Mouse (Mus musculus) brain, embryonic 14.5 days (tissue): Measurements from ENCODE around the gene Ctbp2. TPM values are rescaled to one million over a fixed set of nuclear protein-coding genes. Genes with fewer than 3 reads are reported as not detected.

Source experiments
- DNase-seq: peaks from one replicate; pipeline ENCODE4 v3.0.0-alpha.2; 2011; ENCODE audit warnings: low read depth
- CTCF ChIP-seq: fragments of 200-500 bp; IDR thresholded peaks from 2 replicates; pipeline ENCODE4 v1.5.1; 2012; ENCODE audit warnings: inconsistent platforms, mild to moderate bottlenecking, moderate library complexity, borderline replicate concordance; ENCODE audit not compliant: insufficient read depth, insufficient read length; ENCODE audit errors: extremely low read depth
- POLR2A ChIP-seq: fragments of 200-500 bp; IDR thresholded peaks from 2 replicates; pipeline ENCODE4 v1.6.1; 2012; ENCODE audit warnings: mild to moderate bottlenecking, inconsistent platforms, borderline replicate concordance; ENCODE audit not compliant: poor library complexity, insufficient read depth, insufficient read length, severe bottlenecking; ENCODE audit errors: extremely low read depth
- polyA plus RNA-seq: library from polyadenylated mRNA; depleted of rRNA; stranded (reverse); fragments of >200 nt; gene quantifications from 2 replicates; pipeline ENCODE4 v1.2.3, GENCODE M21; 2012

Ctbp2 gene
- polyA plus RNA-seq, 1 experiment: 115 TPM

- TF ChIP-seq POLR2A: no peak
- no peak for TF ChIP-seq CTCF
- DNase-seq: no peak
These were observed 71.3 kb downstream of the Ctbp2 start for GRCm38 (mm10) chr7:133052819-133053218.

GRCm38 (mm10) chr7:133050681-133051080, 73.5 kb downstream of the Ctbp2 start:
- DNase-seq: no peak
- TF ChIP-seq POLR2A: no peak
- TF ChIP-seq CTCF: no peak

GRCm38 (mm10) chr7:133048085-133048630, 76.0 kb downstream of the Ctbp2 start:
- no peak for DNase-seq

GRCm38 (mm10) chr7:133047287-133047686, 76.9 kb downstream of the Ctbp2 start:
- TF ChIP-seq CTCF: no peak
- TF ChIP-seq POLR2A: no peak
- no peak for DNase-seq

More at GRCm38 (mm10) chr7:133048085-133048630, 76.0 kb downstream of the Ctbp2 start:
- TF ChIP-seq POLR2A (no peak), CTCF (no peak)

- DNase-seq: no peak
- no peak for TF ChIP-seq POLR2A
- TF ChIP-seq CTCF: no peak
These were observed 79.4 kb downstream of the Ctbp2 start for GRCm38 (mm10) chr7:133044721-133045120.

GRCm38 (mm10) chr7:133041784-133042183, 82.4 kb downstream of the Ctbp2 start:
- no peak for DNase-seq
- TF ChIP-seq CTCF (no peak), POLR2A (no peak)

GRCm38 (mm10) chr7:133040688-133041345, 83.3 kb downstream of the Ctbp2 start:
- TF ChIP-seq POLR2A: no peak
- TF ChIP-seq CTCF: no peak
- no peak for DNase-seq

GRCm38 (mm10) chr7:133039556-133040255, 84.4 kb downstream of the Ctbp2 start:
- DNase-seq: no peak
- no peak for TF ChIP-seq POLR2A
- TF ChIP-seq CTCF: no peak

- no peak for DNase-seq
- no peak for TF ChIP-seq POLR2A
- no peak for TF ChIP-seq CTCF
These were observed 86.5 kb downstream of the Ctbp2 start for GRCm38 (mm10) chr7:133037618-133038017.

GRCm38 (mm10) chr7:133037217-133037616, 86.9 kb downstream of the Ctbp2 start:
- no peak for DNase-seq
- TF ChIP-seq CTCF (no peak), POLR2A (no peak)

- DNase-seq: no peak
- TF ChIP-seq POLR2A (no peak), CTCF (no peak)
These were observed 88.3 kb downstream of the Ctbp2 start for GRCm38 (mm10) chr7:133035901-133036300.
